Mouse (Mus musculus): Measurements from ENCODE around the gene Ice1.

DNA sequence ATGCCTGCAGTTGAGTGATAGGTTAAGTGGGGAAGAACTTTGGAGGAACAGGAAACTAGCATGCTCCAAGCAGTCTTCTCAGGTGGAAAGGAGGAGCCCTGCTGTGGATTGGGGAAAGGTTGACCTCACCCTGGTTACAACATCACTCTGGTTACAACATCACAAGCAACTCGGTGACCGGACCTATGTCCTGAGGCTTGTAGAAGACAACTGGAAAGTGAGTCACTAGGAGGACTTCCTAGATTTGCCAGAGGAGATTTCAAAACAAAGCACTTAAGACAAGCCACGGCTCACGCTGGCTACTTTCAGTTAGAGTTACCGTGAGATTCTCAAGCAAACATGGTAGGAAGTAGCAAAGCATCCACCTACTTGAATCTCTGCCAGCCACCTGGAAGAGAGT, 3.9 kb upstream of the Ice1 start:
- TF ChIP-seq CTCF (IDR thresholded peaks at IDR 0.05; ENCODE audit: control insufficient read depth, insufficient read depth, insufficient read length) (no peak), USF1 (IDR thresholded peaks at IDR 0.05; ENCODE audit: low read depth) (no peak), MAX (IDR thresholded peaks at IDR 0.05) (no peak), CEBPB (IDR thresholded peaks at IDR 0.05; ENCODE audit: low read depth) (no peak)

Data from C2C12 (cell line).